Mouse (Mus musculus) kidney, adult 18-20 months (tissue): ENCODE measurements around the gene Dbp.
"Not testable (repeated sequence)": the region's sequence is repeated elsewhere in the genome, so short reads cannot be mapped to it uniquely, and the experiment has no call there.

Source experiments
- DNase-seq: peaks from one replicate; pipeline ENCODE4 v3.0.0; 2021

The Dbp gene

GRCm38 (mm10) chr7:45704730-45705442, at the start of gene Dbp:
TSS of gene Dbp (plus strand) at chr7:45705088.
- DNase-seq: peak; percentile 99

- no peak for DNase-seq
These were observed 44.0 kb upstream of the Dbp start for GRCm38 (mm10) chr7:45660746-45661478.

GRCm38 (mm10) chr7:45661702-45662101, 43.2 kb upstream of the Dbp start:
- not testable (repeated sequence) for DNase-seq

GRCm38 (mm10) chr7:45665303-45666138, 39.4 kb upstream of the Dbp start:
- DNase-seq: no peak

- DNase-seq: no peak
These were observed 38.7 kb upstream of the Dbp start, which contains the start of gene Fut2 for GRCm38 (mm10) chr7:45666161-45666560. TSS of gene Fut2 (minus strand) at chr7:45666394.

GRCm38 (mm10) chr7:45667761-45668160, 37.1 kb upstream of the Dbp start:
- DNase-seq: no peak

- DNase-seq: no peak
These were observed 36.0 kb upstream of the Dbp start for GRCm38 (mm10) chr7:45668921-45669320.

- DNase-seq: no peak
These were observed 27.1 kb upstream of the Dbp start for GRCm38 (mm10) chr7:45677627-45678295.

- no peak for DNase-seq
These were observed 26.4 kb upstream of the Dbp start for GRCm38 (mm10) chr7:45678513-45678912.

- no peak for DNase-seq
These were observed 24.8 kb upstream of the Dbp start for GRCm38 (mm10) chr7:45679966-45680621.

- no peak for DNase-seq
These were observed 23.7 kb upstream of the Dbp start for GRCm38 (mm10) chr7:45681046-45681736.

- peak; percentile 87 for DNase-seq
These were observed 22.5 kb upstream of the Dbp start for GRCm38 (mm10) chr7:45682144-45683126.

- no peak for DNase-seq
These were observed 21.4 kb upstream of the Dbp start, which contains the start of gene Ntn5 for GRCm38 (mm10) chr7:45683396-45684050. TSS of gene Ntn5 (plus strand) at chr7:45684022.

- DNase-seq: no peak
These were observed 19.1 kb upstream of the Dbp start for GRCm38 (mm10) chr7:45685811-45686210.

- no peak for DNase-seq
These were observed 18.0 kb upstream of the Dbp start for GRCm38 (mm10) chr7:45686841-45687240.

GRCm38 (mm10) chr7:45689099-45689498, 15.8 kb upstream of the Dbp start:
- no peak for DNase-seq

- no peak for DNase-seq
These were observed 15.1 kb upstream of the Dbp start for GRCm38 (mm10) chr7:45689800-45690199.

GRCm38 (mm10) chr7:45692364-45692763, 12.5 kb upstream of the Dbp start:
- no peak for DNase-seq

- no peak for DNase-seq
These were observed 10.8 kb upstream of the Dbp start, which contains the start of gene Sec1 for GRCm38 (mm10) chr7:45693921-45694591. TSS of gene Sec1 (minus strand) at chr7:45694402.
